ENCODE assay signal across 25 mouse cellular contexts in genomic region chr7:112249476-112249875, GRCm38 (mm10). TPM values are rescaled to one million over a fixed set of nuclear protein-coding genes. Genes with fewer than 3 reads are reported as not detected.
DNase-seq lines count a peak whose midpoint lies in the region; ATAC-seq and TF ChIP-seq lines count a peak whose summit lies in the region.
"Had no signal": no experiment of that assay in that cellular context is flagged by ENCODE, and none has a peak within 500 bp of the region (broad histone marks: within the 10 kb centered on the region; RNA-seq: fewer than 3 reads in every experiment).

No protein-coding gene starts in this region.

- no peaks in the 10 kb centered on the region for H3K27me3 ChIP-seq in heart, embryonic 15.5 days
- H3K27me3 ChIP-seq in lung, postnatal 0 days (replicated peaks; ENCODE audit: insufficient read depth, low read length): no peaks in the 10 kb centered on the region
- H3K27me3 ChIP-seq: embryonic facial prominence, embryonic 12.5 days; kidney, embryonic 15.5 days; liver, embryonic 12.5 days; midbrain, embryonic 13.5 days had no signal

- no peak overlapping the region for H3K9ac ChIP-seq in heart, embryonic 15.5 days
- H3K9ac ChIP-seq in lung, postnatal 0 days (replicated peaks; ENCODE audit: low read depth): no peak overlapping the region
- H3K9ac ChIP-seq: embryonic facial prominence, embryonic 12.5 days; forebrain, postnatal 0 days; hindbrain, embryonic 15.5 days; kidney, embryonic 15.5 days; liver, embryonic 12.5 days; liver, postnatal 0 days; midbrain, embryonic 13.5 days had no signal

- peaks cover 72% of the 10 kb centered on the region for H3K4me1 ChIP-seq in heart, embryonic 15.5 days (replicated peaks)
- H3K4me1 ChIP-seq in lung, postnatal 0 days (ENCODE audit: insufficient read depth, low read depth, low read length): peaks cover 28% of the 10 kb centered on the region
- H3K4me1 ChIP-seq: hindbrain, embryonic 15.5 days had no signal

- no peaks in the 10 kb centered on the region for H3K9me3 ChIP-seq in heart, embryonic 15.5 days (replicated peaks)
- H3K9me3 ChIP-seq in lung, postnatal 0 days (ENCODE audit: low read length): no peaks in the 10 kb centered on the region
- H3K9me3 ChIP-seq: embryonic facial prominence, embryonic 12.5 days; hindbrain, embryonic 15.5 days; kidney, embryonic 15.5 days; liver, embryonic 12.5 days; midbrain, embryonic 13.5 days had no signal

- no peak overlapping the region for H3K4me3 ChIP-seq in gastrocnemius, adult 2 months
- H3K4me3 ChIP-seq in heart, embryonic 15.5 days: no peak overlapping the region
- H3K4me3 ChIP-seq in lung, postnatal 0 days (ENCODE audit: low read depth, low read length): no peak overlapping the region
- H3K4me3 ChIP-seq: embryonic facial prominence, embryonic 12.5 days; erythroblast, embryonic 14.5 days; hindbrain, embryonic 15.5 days; kidney, embryonic 15.5 days; liver, embryonic 12.5 days; midbrain, embryonic 13.5 days had no signal

- ATAC-seq in heart, embryonic 15.5 days (replicated peaks; ENCODE audit: insufficient number of reproducible peaks, insufficient read depth, low FRiP score, low read depth): no peak
- ATAC-seq in lung, postnatal 0 days: peak; percentile 27
- ATAC-seq: activated CD4-positive, CD25-positive, alpha-beta regulatory T cell, adult 4 months; CD4-positive, CD25-positive, alpha-beta regulatory T cell, adult 4 months; forebrain, postnatal 0 days; liver, embryonic 12.5 days; liver, postnatal 0 days; midbrain, embryonic 13.5 days had no signal

- no peak for TF ChIP-seq EP300 in lung, postnatal 0 days (IDR thresholded peaks at IDR 0.05)

- WGBS in heart, embryonic 15.5 days: 53% methylated on average over 4 of the region's 4 CpGs
- WGBS in lung, postnatal 0 days: 57% methylated on average over 4 of the region's 4 CpGs

- intact Hi-C loops in gastrocnemius, adult 2 months (cut with DNase I): no loop called here
- intact Hi-C loops in heart, postnatal 14 days (cut with DNase I): no loop called here

- no peak for TF ChIP-seq CTCF in gastrocnemius, adult 2 months (IDR thresholded peaks at IDR 0.05)
- no peak for TF ChIP-seq CTCF in lung, postnatal 0 days (IDR thresholded peaks at IDR 0.05)

- H3K36me3 ChIP-seq in heart, embryonic 15.5 days: peaks cover 16% of the 10 kb centered on the region; the same call in 1 of the 2 replicates
- H3K36me3 ChIP-seq in lung, postnatal 0 days (ENCODE audit: insufficient read depth, low read length): no peaks in the 10 kb centered on the region
- H3K36me3 ChIP-seq: embryonic facial prominence, embryonic 12.5 days; hindbrain, embryonic 15.5 days; kidney, embryonic 15.5 days; liver, embryonic 12.5 days; midbrain, embryonic 13.5 days had no signal

- no peak for DNase-seq in gastrocnemius, adult 2 months
- no peak for DNase-seq in gastrocnemius, postnatal 25 days
- no peak for DNase-seq in heart, postnatal 14 days
- DNase-seq in lung, postnatal 0 days (ENCODE audit: low spot score): no peak
- no peak for DNase-seq in lung, postnatal 36 days
- no peak for DNase-seq in adrenal gland, adult 8-10 months
- DNase-seq: adrenal gland, postnatal 10 days; forebrain, postnatal 0 days; gastrocnemius, postnatal 10 days; kidney, adult 18-20 months; kidney, postnatal 25 days; left cerebral cortex, postnatal 4 days; liver, postnatal 0 days; thymus, adult 2 months; thymus, postnatal 36 days had no signal

- no peak overlapping the region for H3K4me2 ChIP-seq in heart, embryonic 15.5 days
- no peak overlapping the region for H3K4me2 ChIP-seq in lung, postnatal 0 days (replicated peaks; ENCODE audit: low read depth, low read length)
- H3K4me2 ChIP-seq: embryonic facial prominence, embryonic 12.5 days; hindbrain, embryonic 15.5 days; kidney, embryonic 15.5 days; liver, embryonic 12.5 days; midbrain, embryonic 13.5 days had no signal

- H3K27ac ChIP-seq in gastrocnemius, adult 2 months: peak overlapping the region; percentile 50
- peak overlapping the region; percentile 71 for H3K27ac ChIP-seq in heart, embryonic 15.5 days
- no peak overlapping the region for H3K27ac ChIP-seq in lung, postnatal 0 days (ENCODE audit: low read length)
- H3K27ac ChIP-seq: embryonic facial prominence, embryonic 12.5 days; hindbrain, embryonic 15.5 days; kidney, embryonic 15.5 days; liver, embryonic 12.5 days; macrophage; midbrain, embryonic 13.5 days had no signal

RNA-seq across cellular contexts. Expression of gene Mical2, which starts 23.8 kb away (rescaled TPM):
- 100 to 1,000 TPM; 124 to 136 TPM for total RNA-seq in gastrocnemius, adult 2 months (2021)
- total RNA-seq in gastrocnemius, postnatal 25 days (2021): 100 to 1,000 TPM in 1 of 2 experiments, 10 to 100 TPM in 1; 36.1 to 131 TPM
- polyA plus RNA-seq in heart, embryonic 15.5 days (2015; fragmentation: Nextera tagmentation; extraction: Ambion mirVana): 132 and 134 TPM in 2 replicates
- 100 to 1,000 TPM; 105 to 127 TPM for total RNA-seq in heart, postnatal 14 days (2021)
- 19.7 and 21.5 TPM in 2 replicates for polyA plus RNA-seq in lung, postnatal 0 days (2015; fragmentation: Nextera tagmentation; extraction: Ambion mirVana)
- total RNA-seq in adrenal gland, adult 8-10 months (2022): 10 to 100 TPM in 2 of 4 experiments, 1 to 10 TPM in 2; 7.7 to 16.3 (median 10.9) TPM
- polyA plus RNA-seq: erythroblast, embryonic 14.5 days had no signal
